ENCODE assay signal across 18 mouse cellular contexts in genomic region chr12:9655794-9656193, GRCm38 (mm10).
"Had no signal": no experiment of that assay in that cellular context is flagged by ENCODE, and none has a peak within 500 bp of the region (broad histone marks: within the 10 kb centered on the region; RNA-seq: fewer than 3 reads in every experiment).

No protein-coding gene starts in this region.

- ATAC-seq: liver, postnatal 0 days; midbrain, embryonic 16.5 days had no signal

- H3K4me1 ChIP-seq: liver, embryonic 13.5 days; megakaryocyte, embryonic 14.5 days; midbrain, embryonic 12.5 days; neural tube, embryonic 13.5 days had no signal

- H3K4me2 ChIP-seq: limb, embryonic 12.5 days; liver, embryonic 13.5 days; midbrain, embryonic 12.5 days; neural tube, embryonic 13.5 days had no signal

- H3K9ac ChIP-seq: limb, embryonic 12.5 days; liver, embryonic 13.5 days; liver, postnatal 0 days; midbrain, embryonic 12.5 days; neural tube, embryonic 13.5 days had no signal

- DNase-seq: kidney, adult 2 months; kidney, postnatal 25 days; layer of hippocampus, adult 9-11 months; layer of hippocampus, postnatal 36 days; liver; liver, embryonic 13.5 days; liver, postnatal 0 days; retina, postnatal 1 day; right cerebral cortex, postnatal 4 days; spleen, adult 18-20 months; thymus, adult 18-20 months; thymus, postnatal 14 days had no signal

- H3K9me3 ChIP-seq: limb, embryonic 12.5 days; megakaryocyte, embryonic 14.5 days; midbrain, embryonic 12.5 days; neural tube, embryonic 13.5 days had no signal

- H3K27ac ChIP-seq: limb, embryonic 12.5 days; liver, embryonic 13.5 days; macrophage; midbrain, embryonic 12.5 days; neural tube, embryonic 13.5 days had no signal

- H3K4me3 ChIP-seq: limb, embryonic 12.5 days; liver, embryonic 13.5 days; megakaryocyte, embryonic 14.5 days; midbrain, embryonic 12.5 days; neural tube, embryonic 13.5 days had no signal

- H3K27me3 ChIP-seq: limb, embryonic 12.5 days; liver, embryonic 13.5 days; megakaryocyte, embryonic 14.5 days; midbrain, embryonic 12.5 days; neural tube, embryonic 13.5 days had no signal

- H3K36me3 ChIP-seq: limb, embryonic 12.5 days; liver, embryonic 13.5 days; midbrain, embryonic 12.5 days; neural tube, embryonic 13.5 days had no signal
